Mouse (Mus musculus): ENCODE results near the gene Usp54. TPM values are rescaled to one million over a fixed set of nuclear protein-coding genes. Genes with fewer than 3 reads are reported as not detected.

Gene Usp54
- polyA plus RNA-seq, 2 experiments from 2014 or later: 2.1 to 2.9 TPM

DNA sequence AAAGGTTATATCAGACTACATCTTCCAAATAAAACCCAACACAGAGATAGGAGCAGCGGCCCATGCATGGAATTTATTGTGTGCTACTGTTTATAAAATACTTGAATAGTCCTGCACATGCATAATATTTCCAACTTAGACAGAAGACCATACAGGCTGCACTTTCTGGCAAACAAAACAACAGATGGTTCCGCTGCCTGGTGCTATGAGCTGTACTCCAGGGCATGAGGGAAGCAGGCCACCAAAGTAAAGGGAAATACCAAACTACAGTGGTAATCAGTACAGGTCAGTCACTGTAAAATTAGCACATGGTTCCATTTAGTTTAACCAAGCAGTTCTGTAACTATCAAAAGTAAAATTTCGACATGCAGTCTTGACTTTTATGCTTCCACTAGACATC, 140.9 kb downstream of the Usp54 start:
- ATAC-seq: no peak

Other genes starting within 250 kb of the Usp54 start
- gene Mrps16, start 247.4 kb downstream of the Usp54 start, polyA plus RNA-seq (2017; shearing (Covaris generic)): 100 to 1,000 TPM in 1 of 2 experiments, 10 to 100 TPM in 1; 99.8 to 106 TPM
- gene Cfap70, start 188.8 kb downstream of the Usp54 start, polyA plus RNA-seq (2017; shearing (Covaris generic)): not detected
- gene Anxa7, start 160.9 kb downstream of the Usp54 start, polyA plus RNA-seq (2017; shearing (Covaris generic)): 10 to 100 TPM; 60.1 to 71.0 TPM
- gene Mss51, start 144.2 kb downstream of the Usp54 start, polyA plus RNA-seq (2017; shearing (Covaris generic)): 1 to 10 TPM; 1.5 to 3.5 TPM
- gene Ppp3cb, start 94.5 kb downstream of the Usp54 start, polyA plus RNA-seq (2017; shearing (Covaris generic)): 10 to 100 TPM; 27.1 to 39.6 TPM
- gene Myoz1, start 15.5 kb upstream of the Usp54 start, polyA plus RNA-seq (2017; shearing (Covaris generic)): not detected
- gene Synpo2l, start 27.3 kb upstream of the Usp54 start, polyA plus RNA-seq (2017; shearing (Covaris generic)): not detected
- gene Sec24c, start 33.2 kb upstream of the Usp54 start, polyA plus RNA-seq (2017; shearing (Covaris generic)): 100 to 1,000 TPM; 120 to 181 TPM
- gene Fut11, start 53.9 kb upstream of the Usp54 start, polyA plus RNA-seq (2017; shearing (Covaris generic)): 1 to 10 TPM; 5.6 to 7.7 TPM
- gene Chchd1, start 61.9 kb upstream of the Usp54 start, polyA plus RNA-seq (2017; shearing (Covaris generic)): 100 to 1,000 TPM; 120 to 143 TPM
- 10 to 100 TPM; 21.6 to 22.3 TPM for gene Zswim8, start 66.5 kb upstream of the Usp54 start, polyA plus RNA-seq (2017; shearing (Covaris generic))
- gene Ndst2, start 93.5 kb upstream of the Usp54 start, polyA plus RNA-seq (2017; shearing (Covaris generic)): 10 to 100 TPM; 12.9 to 13.7 TPM
- gene Camk2g, start 153.0 kb upstream of the Usp54 start, polyA plus RNA-seq (2017; shearing (Covaris generic)): 10 to 100 TPM; 32.6 to 37.8 TPM
- not detected for gene Plau, start 195.6 kb upstream of the Usp54 start, polyA plus RNA-seq (2017; shearing (Covaris generic))

Data from CD4-positive, CD25-positive, alpha-beta regulatory T cell, adult 4 months (primary cell).